Mouse (Mus musculus): Measurements from ENCODE around the gene Lgals3.
"Not testable (repeated sequence)": the region's sequence is repeated elsewhere in the genome, so short reads cannot be mapped to it uniquely, and the experiment has no call there.

The Lgals3 gene

GRCm38 (mm10) chr14:47367461-47367860 is at the start of gene Lgals3:
TSS of gene Lgals3 (plus strand) at chr14:47367751.
- CTCF ChIA-PET, result no interaction called here

GRCm38 (mm10) chr14:47319362-47319761 is 48.2 kb upstream of the Lgals3 start:
- CTCF ChIA-PET, result no interaction called here

GRCm38 (mm10) chr14:47321581-47321980 is 46.0 kb upstream of the Lgals3 start:
- CTCF ChIA-PET, result not testable (repeated sequence)

- CTCF ChIA-PET, result no interaction called here
These were observed 41.4 kb upstream of the Lgals3 start for GRCm38 (mm10) chr14:47325965-47326761.

- CTCF ChIA-PET, result no interaction called here
These were observed 40.2 kb upstream of the Lgals3 start for GRCm38 (mm10) chr14:47327347-47327746.

- CTCF ChIA-PET, result no interaction called here
These were observed 35.6 kb upstream of the Lgals3 start for GRCm38 (mm10) chr14:47331920-47332319.

- CTCF ChIA-PET, result interaction anchor here (0.6 to 1.0 kb wide), 2 partner anchors 61 to 72 kb away, joined by 5 to 7 read pairs; no protein-coding TSS in a partner anchor
These were observed 32.7 kb upstream of the Lgals3 start for GRCm38 (mm10) chr14:47334819-47335218.

- CTCF ChIA-PET, result interaction anchor here (0.6 to 1.0 kb wide), 2 partner anchors 60 to 71 kb away, joined by 5 to 7 read pairs; no protein-coding TSS in a partner anchor
These were observed 32.3 kb upstream of the Lgals3 start for GRCm38 (mm10) chr14:47335300-47335699.

GRCm38 (mm10) chr14:47340231-47340925 is 27.2 kb upstream of the Lgals3 start:
- CTCF ChIA-PET, result interaction anchor here (0.7 kb wide), 1 partner anchor 12 kb away, joined by 5 read pairs; no protein-coding TSS in a partner anchor

- CTCF ChIA-PET, result no interaction called here
These were observed 25.7 kb upstream of the Lgals3 start for GRCm38 (mm10) chr14:47341811-47342291.

GRCm38 (mm10) chr14:47346715-47347114 is 20.8 kb upstream of the Lgals3 start:
- CTCF ChIA-PET, result no interaction called here

GRCm38 (mm10) chr14:47350974-47351373 is 16.6 kb upstream of the Lgals3 start:
- CTCF ChIA-PET, result no interaction called here

- CTCF ChIA-PET, result interaction anchor here (0.9 kb wide), 1 partner anchor 12 kb away, joined by 5 read pairs; no protein-coding TSS in a partner anchor
These were observed 15.3 kb upstream of the Lgals3 start for GRCm38 (mm10) chr14:47352272-47352671.

- CTCF ChIA-PET, result interaction anchor here (0.9 kb wide), 1 partner anchor 13 kb away, joined by 5 read pairs; no protein-coding TSS in a partner anchor
These were observed 14.3 kb upstream of the Lgals3 start for GRCm38 (mm10) chr14:47353240-47353639.

GRCm38 (mm10) chr14:47354111-47354577 is 13.4 kb upstream of the Lgals3 start:
- CTCF ChIA-PET, result no interaction called here

- CTCF ChIA-PET, result no interaction called here
These were observed 12.6 kb upstream of the Lgals3 start for GRCm38 (mm10) chr14:47354948-47355347.

- CTCF ChIA-PET, result interaction anchor here (0.7 kb wide), 1 partner anchor 19 kb away, joined by 4 read pairs; no protein-coding TSS in a partner anchor
These were observed 10.9 kb upstream of the Lgals3 start for GRCm38 (mm10) chr14:47356622-47357021.

- CTCF ChIA-PET, result no interaction called here
These were observed 7.9 kb upstream of the Lgals3 start for GRCm38 (mm10) chr14:47359610-47360009.

GRCm38 (mm10) chr14:47361418-47361817 is 6.1 kb upstream of the Lgals3 start:
- CTCF ChIA-PET, result no interaction called here

- CTCF ChIA-PET, result no interaction called here
These were observed 5.7 kb upstream of the Lgals3 start for GRCm38 (mm10) chr14:47361899-47362298.

- CTCF ChIA-PET, result no interaction called here
These were observed 2.7 kb upstream of the Lgals3 start for GRCm38 (mm10) chr14:47364742-47365449.

- CTCF ChIA-PET, result no interaction called here
These were observed 650 bp upstream of the Lgals3 start for GRCm38 (mm10) chr14:47366881-47367321.

All from spleen, embryonic (tissue).